Mouse (Mus musculus) urinary bladder, adult 18-20 months (tissue): Measurements from ENCODE around the gene Sppl3.

Experiments used
- DNase-seq, 2 experiments: peaks; one replicate each; pipeline ENCODE4 v3.0.0; 2022; ENCODE audit warnings: low spot score in 2 of 2, mixed read lengths in 2 of 2

Gene Sppl3

GRCm38 (mm10) chr5:114997327-114997726 is 13.6 kb upstream of the Sppl3 start:
- DNase-seq: no peak

GRCm38 (mm10) chr5:115000503-115000902 is 10.4 kb upstream of the Sppl3 start:
- DNase-seq: peak in 1 of 2 experiments; percentile 72

- DNase-seq: peak in 1 of 2 experiments; percentile 63
Observed at GRCm38 (mm10) chr5:115001464-115001863, 9.5 kb upstream of the Sppl3 start.

GRCm38 (mm10) chr5:115002781-115003180 is 8.2 kb upstream of the Sppl3 start:
- DNase-seq: no peak

- no peak for DNase-seq
Observed at GRCm38 (mm10) chr5:115003224-115003873, 7.6 kb upstream of the Sppl3 start.

- no peak for DNase-seq
Observed at GRCm38 (mm10) chr5:115007768-115008167, 3.2 kb upstream of the Sppl3 start.

- no peak for DNase-seq
Observed at GRCm38 (mm10) chr5:115008307-115008706, 2.6 kb upstream of the Sppl3 start.

GRCm38 (mm10) chr5:115009143-115009542 is 1.8 kb upstream of the Sppl3 start:
- DNase-seq: peak in 1 of 2 experiments; percentile 27

GRCm38 (mm10) chr5:115009961-115010360 is 976 bp upstream of the Sppl3 start:
- DNase-seq: no peak

GRCm38 (mm10) chr5:115011217-115011518 is 231 bp downstream of the Sppl3 start:
- DNase-seq: no peak

GRCm38 (mm10) chr5:115011519-115012261 is 753 bp downstream of the Sppl3 start:
- peak; percentile 28 to 55 for DNase-seq

GRCm38 (mm10) chr5:115013436-115013835 is 2.5 kb downstream of the Sppl3 start:
- DNase-seq: no peak

GRCm38 (mm10) chr5:115014570-115014969 is 3.6 kb downstream of the Sppl3 start:
- DNase-seq: no peak

- DNase-seq: no peak
Observed at GRCm38 (mm10) chr5:115015121-115015520, 4.2 kb downstream of the Sppl3 start.

- no peak for DNase-seq
Observed at GRCm38 (mm10) chr5:115018270-115018669, 7.3 kb downstream of the Sppl3 start.

GRCm38 (mm10) chr5:115018813-115019212 is 7.9 kb downstream of the Sppl3 start:
- DNase-seq: no peak

- no peak for DNase-seq
Observed at GRCm38 (mm10) chr5:115022021-115022420, 11.1 kb downstream of the Sppl3 start.

GRCm38 (mm10) chr5:115026170-115026569 is 15.2 kb downstream of the Sppl3 start:
- no peak for DNase-seq

- DNase-seq: no peak
Observed at GRCm38 (mm10) chr5:115027109-115027508, 16.2 kb downstream of the Sppl3 start.

- DNase-seq: no peak
Observed at GRCm38 (mm10) chr5:115028920-115029319, 18.0 kb downstream of the Sppl3 start.

- no peak for DNase-seq
Observed at GRCm38 (mm10) chr5:115029509-115029908, 18.6 kb downstream of the Sppl3 start.

GRCm38 (mm10) chr5:115031576-115031975 is 20.6 kb downstream of the Sppl3 start:
- DNase-seq: no peak

GRCm38 (mm10) chr5:115032620-115033019 is 21.7 kb downstream of the Sppl3 start:
- DNase-seq: no peak
